Mouse (Mus musculus): ENCODE results near the gene Rps7. TPM values are rescaled to one million over a fixed set of nuclear protein-coding genes. Genes with fewer than 3 reads are reported as not detected.

Rps7 gene
- polyA plus RNA-seq, 1 experiment = 286 TPM

DNA sequence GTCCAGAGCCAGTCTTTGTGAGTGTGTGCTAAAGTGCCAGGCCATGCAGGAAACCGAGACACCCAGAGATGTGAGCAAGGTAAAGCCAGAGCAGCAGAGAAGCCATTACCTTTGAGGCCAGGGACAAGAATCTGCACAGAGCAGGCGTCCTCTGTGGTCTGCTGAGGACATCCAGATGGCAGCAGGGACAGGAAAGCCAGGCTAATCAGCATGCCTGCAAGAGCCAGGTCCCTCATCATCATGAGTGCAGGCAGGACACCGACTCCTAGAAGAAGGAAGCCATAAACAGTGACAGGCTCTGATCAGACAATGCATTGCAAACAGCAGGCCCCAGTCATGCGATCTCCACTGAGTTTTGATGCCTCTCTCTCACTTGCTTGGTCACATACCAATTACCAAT is 18.5 kb downstream of the Rps7 start:
- TF ChIP-seq POLR2A (IDR thresholded peaks at IDR 0.05; ENCODE audit: low read depth, low read length) = no peak
- no peak for TF ChIP-seq CTCF (conservative IDR thresholded peaks at IDR 0.05; ENCODE audit: insufficient read depth, insufficient read length, low read depth, low read length)
- no peaks in the 10 kb centered on the region for H3K27me3 ChIP-seq (replicated peaks; ENCODE audit: control insufficient read depth, insufficient read depth, low read length)
- no peaks in the 10 kb centered on the region for H3K36me3 ChIP-seq (ENCODE audit: control insufficient read depth, insufficient read depth, low read length)
- no peak overlapping the region for H3K27ac ChIP-seq (ENCODE audit: insufficient read depth, low read depth, low read length)
- H3K4me3 ChIP-seq (ENCODE audit: insufficient read depth, low read depth, low read length) = no peak overlapping the region
- no peak for DNase-seq
- H3K4me1 ChIP-seq (ENCODE audit: control insufficient read depth, insufficient read depth, low read length) = no peaks in the 10 kb centered on the region
- 57% methylated on average over 4 of the region's 4 CpGs for WGBS

DNA sequence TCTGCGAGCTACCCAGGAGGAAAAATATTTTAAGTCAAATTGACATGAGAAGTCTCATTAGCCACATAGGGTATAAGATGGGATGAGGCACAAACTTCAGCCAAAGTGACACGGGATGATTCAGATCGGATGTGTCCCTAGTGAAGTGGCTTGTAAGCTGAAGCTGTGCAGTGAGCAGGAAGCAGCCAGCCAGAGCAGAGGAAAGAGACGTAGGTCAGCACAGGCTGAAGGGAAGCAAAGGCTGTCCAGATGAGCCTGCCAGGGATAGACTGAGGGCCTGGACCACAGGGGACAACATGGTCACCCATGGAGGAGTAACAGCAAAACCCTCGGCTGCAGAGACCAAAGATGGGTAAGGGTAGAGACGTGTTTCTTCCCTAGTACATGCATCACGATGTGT is 21.4 kb downstream of the Rps7 start:
- 63% methylated on average over 7 of the region's 7 CpGs for WGBS
- Histone ChIP-seq H3K36me3 (ENCODE audit: control insufficient read depth, insufficient read depth, low read length) (no peaks in the 10 kb centered on the region), H3K4me1 (ENCODE audit: control insufficient read depth, insufficient read depth, low read length) (no peaks in the 10 kb centered on the region), H3K27ac (ENCODE audit: insufficient read depth, low read depth, low read length) (no peak overlapping the region), H3K4me3 (ENCODE audit: insufficient read depth, low read depth, low read length) (no peak overlapping the region), H3K27me3 (replicated peaks; ENCODE audit: control insufficient read depth, insufficient read depth, low read length) (no peaks in the 10 kb centered on the region)
- TF ChIP-seq POLR2A (IDR thresholded peaks at IDR 0.05; ENCODE audit: low read depth, low read length) (no peak), CTCF (conservative IDR thresholded peaks at IDR 0.05; ENCODE audit: insufficient read depth, insufficient read length, low read depth, low read length) (no peak)
- DNase-seq = no peak

- DNase-seq = no peak
- Histone ChIP-seq H3K4me1 (ENCODE audit: control insufficient read depth, insufficient read depth, low read length) (no peaks in the 10 kb centered on the region), H3K4me3 (ENCODE audit: insufficient read depth, low read depth, low read length) (no peak overlapping the region), H3K27me3 (replicated peaks; ENCODE audit: control insufficient read depth, insufficient read depth, low read length) (no peaks in the 10 kb centered on the region), H3K36me3 (ENCODE audit: control insufficient read depth, insufficient read depth, low read length) (no peaks in the 10 kb centered on the region), H3K27ac (ENCODE audit: insufficient read depth, low read depth, low read length) (no peak overlapping the region)
- WGBS = 30% methylated on average over 6 of the region's 6 CpGs
- no peak for TF ChIP-seq POLR2A (IDR thresholded peaks at IDR 0.05; ENCODE audit: low read depth, low read length)
- TF ChIP-seq CTCF (conservative IDR thresholded peaks at IDR 0.05; ENCODE audit: insufficient read depth, insufficient read length, low read depth, low read length) = no peak
Measured at GRCm38 (mm10) chr12:28612391-28612790, 23.4 kb downstream of the Rps7 start.

DNA sequence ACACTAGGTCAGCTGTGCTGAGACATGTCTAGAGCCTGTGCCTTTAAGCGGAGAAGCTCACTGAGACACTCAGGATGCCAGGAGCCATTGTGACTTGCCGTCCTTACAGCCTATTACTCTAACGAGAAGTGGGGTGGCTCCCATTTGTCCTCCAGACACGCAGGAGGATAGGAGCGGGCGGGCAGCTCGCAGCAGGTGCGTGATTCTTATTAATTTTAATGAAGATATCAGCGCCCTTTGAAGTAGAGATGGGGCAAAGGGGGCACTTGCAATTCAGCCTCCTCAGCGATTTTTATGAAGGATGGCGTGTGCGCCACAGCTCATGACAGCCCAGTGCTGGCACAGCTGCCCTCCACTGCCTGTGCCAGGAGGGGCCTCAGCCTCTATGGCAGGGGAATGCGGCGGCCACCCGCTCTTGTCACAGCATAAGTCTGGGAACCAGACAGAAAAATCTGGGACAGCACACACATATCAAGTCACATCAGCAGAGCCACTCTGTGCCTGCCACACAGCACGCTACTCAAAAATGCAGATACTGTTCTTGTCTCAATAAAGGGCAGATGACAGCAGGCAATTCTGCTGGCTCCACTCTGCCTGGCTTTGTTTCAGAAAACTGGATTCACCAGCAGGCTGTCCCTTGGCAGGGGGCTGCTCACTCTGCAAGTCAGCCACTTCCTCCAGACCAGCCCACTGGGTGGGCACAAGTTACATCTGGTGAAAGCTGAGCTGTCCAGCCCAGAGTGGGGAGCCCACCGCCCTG is 28.0 kb downstream of the Rps7 start:
- H3K27me3 ChIP-seq (replicated peaks; ENCODE audit: control insufficient read depth, insufficient read depth, low read length) = no peaks in the 10 kb centered on the region
- no peaks in the 10 kb centered on the region for H3K4me1 ChIP-seq (ENCODE audit: control insufficient read depth, insufficient read depth, low read length)
- TF ChIP-seq CTCF (conservative IDR thresholded peaks at IDR 0.05; ENCODE audit: insufficient read depth, insufficient read length, low read depth, low read length) = no peak
- TF ChIP-seq POLR2A (IDR thresholded peaks at IDR 0.05; ENCODE audit: low read depth, low read length) = no peak
- no peaks in the 10 kb centered on the region for H3K36me3 ChIP-seq (ENCODE audit: control insufficient read depth, insufficient read depth, low read length)
- H3K4me3 ChIP-seq (ENCODE audit: insufficient read depth, low read depth, low read length) = no peak overlapping the region
- DNase-seq = no peak
- WGBS = 55% methylated on average over 17 of the region's 17 CpGs
- H3K27ac ChIP-seq (ENCODE audit: insufficient read depth, low read depth, low read length) = no peak overlapping the region

DNA sequence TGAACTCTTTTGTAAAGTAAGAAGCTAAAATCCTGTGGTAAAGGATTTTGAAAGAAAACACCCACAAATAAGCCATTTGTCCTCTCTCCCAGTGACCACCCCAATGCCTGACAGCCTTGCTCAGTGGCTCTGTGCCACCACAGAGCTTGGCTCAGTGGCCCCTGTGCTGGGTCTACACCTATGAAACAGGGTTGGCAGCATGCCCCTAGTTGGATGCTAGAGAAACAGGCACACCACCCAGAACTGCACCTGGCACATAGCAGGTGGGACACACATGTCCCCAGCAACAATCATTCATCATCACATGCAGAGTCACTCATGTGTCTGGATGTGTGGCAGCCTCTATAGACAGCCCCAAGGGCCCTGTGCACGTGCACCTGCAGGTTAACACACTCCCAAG is 32.3 kb downstream of the Rps7 start:
- WGBS = 69% methylated on average over 1 of the region's 1 CpGs
- H3K4me3 ChIP-seq (ENCODE audit: insufficient read depth, low read depth, low read length) = no peak overlapping the region
- no peaks in the 10 kb centered on the region for H3K36me3 ChIP-seq (ENCODE audit: control insufficient read depth, insufficient read depth, low read length)
- no peak for TF ChIP-seq POLR2A (IDR thresholded peaks at IDR 0.05; ENCODE audit: low read depth, low read length)
- TF ChIP-seq CTCF (conservative IDR thresholded peaks at IDR 0.05; ENCODE audit: insufficient read depth, insufficient read length, low read depth, low read length) = no peak
- H3K4me1 ChIP-seq (ENCODE audit: control insufficient read depth, insufficient read depth, low read length) = no peaks in the 10 kb centered on the region
- no peak overlapping the region for H3K27ac ChIP-seq (ENCODE audit: insufficient read depth, low read depth, low read length)
- no peaks in the 10 kb centered on the region for H3K27me3 ChIP-seq (replicated peaks; ENCODE audit: control insufficient read depth, insufficient read depth, low read length)
- DNase-seq = no peak

- Histone ChIP-seq H3K27me3 (replicated peaks; ENCODE audit: control insufficient read depth, insufficient read depth, low read length) (no peaks in the 10 kb centered on the region), H3K4me3 (ENCODE audit: insufficient read depth, low read depth, low read length) (no peak overlapping the region), H3K36me3 (ENCODE audit: control insufficient read depth, insufficient read depth, low read length) (no peaks in the 10 kb centered on the region), H3K27ac (ENCODE audit: insufficient read depth, low read depth, low read length) (no peak overlapping the region), H3K4me1 (ENCODE audit: control insufficient read depth, insufficient read depth, low read length) (no peaks in the 10 kb centered on the region)
- WGBS = 18% methylated on average over 4 of the region's 4 CpGs
- TF ChIP-seq CTCF (conservative IDR thresholded peaks at IDR 0.05; ENCODE audit: insufficient read depth, insufficient read length, low read depth, low read length) (no peak), POLR2A (IDR thresholded peaks at IDR 0.05; ENCODE audit: low read depth, low read length) (no peak)
- peak; percentile 4 for DNase-seq
Measured at GRCm38 (mm10) chr12:28602259-28602658, 33.5 kb downstream of the Rps7 start.

DNA sequence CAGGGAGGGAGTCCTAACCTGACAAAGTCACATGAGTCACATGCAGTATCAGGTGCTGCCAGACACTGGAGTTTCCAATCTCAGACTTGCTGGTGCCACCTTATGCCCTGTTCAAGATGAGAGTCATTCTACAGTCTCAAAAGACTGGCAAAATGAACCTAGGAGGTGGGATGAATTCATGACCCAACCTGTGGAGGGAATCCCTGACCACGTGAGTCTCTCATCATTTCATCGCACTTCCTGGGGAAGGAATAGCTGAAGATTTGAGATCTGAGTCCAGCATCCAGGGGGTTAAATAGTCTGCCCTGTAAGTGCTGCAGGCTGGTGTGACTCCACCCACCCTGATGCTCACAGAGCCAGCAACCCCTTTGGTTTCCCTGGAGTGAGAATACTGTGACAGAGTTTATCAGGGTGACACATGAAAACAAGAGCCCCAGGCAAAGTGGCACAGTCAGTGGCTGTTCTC is 37.2 kb downstream of the Rps7 start:
- no peak for DNase-seq
- H3K27me3 ChIP-seq (replicated peaks; ENCODE audit: control insufficient read depth, insufficient read depth, low read length) = no peaks in the 10 kb centered on the region
- H3K27ac ChIP-seq (ENCODE audit: insufficient read depth, low read depth, low read length) = no peak overlapping the region
- 68% methylated on average over 2 of the region's 2 CpGs for WGBS
- no peaks in the 10 kb centered on the region for H3K36me3 ChIP-seq (ENCODE audit: control insufficient read depth, insufficient read depth, low read length)
- TF ChIP-seq POLR2A (IDR thresholded peaks at IDR 0.05; ENCODE audit: low read depth, low read length) = no peak
- TF ChIP-seq CTCF (conservative IDR thresholded peaks at IDR 0.05; ENCODE audit: insufficient read depth, insufficient read length, low read depth, low read length) = no peak
- no peaks in the 10 kb centered on the region for H3K4me1 ChIP-seq (ENCODE audit: control insufficient read depth, insufficient read depth, low read length)
- H3K4me3 ChIP-seq (ENCODE audit: insufficient read depth, low read depth, low read length) = no peak overlapping the region

Measured in kidney, adult 2 months (tissue).